Mouse (Mus musculus) T-helper 17 cell (primary cell): ENCODE data around the gene Mgat5.

Experiments
- in situ Hi-C, 2 experiments: fragments of 300-600 bp; cut with MboI, MseI; formaldehyde crosslinking; loops; 1 replicate in 1 of 2; 2 replicates in 1 of 2; pipeline ENCODE4 v1.15.1; 2025; ENCODE audit warnings: high pct_unique_total_duplicates in 2 of 2

Mgat5 gene

GRCm38 (mm10) chr1:127368513-127368912, 163.7 kb downstream of the Mgat5 start:
- in situ Hi-C loops: no loop called here

- in situ Hi-C loops: no loop called here
Measured at GRCm38 (mm10) chr1:127369538-127369937, 164.7 kb downstream of the Mgat5 start.

- in situ Hi-C loops: no loop called here
Measured at GRCm38 (mm10) chr1:127372096-127372495, 167.3 kb downstream of the Mgat5 start.

- in situ Hi-C loops: no loop called here
Measured at GRCm38 (mm10) chr1:127373559-127373958, 168.7 kb downstream of the Mgat5 start.

- in situ Hi-C loops: no loop called here
Measured at GRCm38 (mm10) chr1:127374157-127374556, 169.3 kb downstream of the Mgat5 start.

- in situ Hi-C loops: no loop called here
Measured at GRCm38 (mm10) chr1:127380140-127380539, 175.3 kb downstream of the Mgat5 start.

- in situ Hi-C loops: no loop called here
Measured at GRCm38 (mm10) chr1:127380749-127381501, 176.1 kb downstream of the Mgat5 start.

GRCm38 (mm10) chr1:127383071-127383470, 178.3 kb downstream of the Mgat5 start:
- in situ Hi-C loops: no loop called here

GRCm38 (mm10) chr1:127387226-127387625, 182.4 kb downstream of the Mgat5 start:
- in situ Hi-C loops: no loop called here

- in situ Hi-C loops: no loop called here
Measured at GRCm38 (mm10) chr1:127387661-127388060, 182.8 kb downstream of the Mgat5 start.

- in situ Hi-C loops: no loop called here
Measured at GRCm38 (mm10) chr1:127394716-127395115, 189.9 kb downstream of the Mgat5 start.

- in situ Hi-C loops: no loop called here
Measured at GRCm38 (mm10) chr1:127395724-127396123, 190.9 kb downstream of the Mgat5 start.

GRCm38 (mm10) chr1:127396569-127397349, 191.9 kb downstream of the Mgat5 start:
- in situ Hi-C loops: no loop called here

- in situ Hi-C loops: no loop called here
Measured at GRCm38 (mm10) chr1:127397396-127397795, 192.6 kb downstream of the Mgat5 start.

GRCm38 (mm10) chr1:127398186-127398585, 193.4 kb downstream of the Mgat5 start:
- in situ Hi-C loops: no loop called here

GRCm38 (mm10) chr1:127400198-127400597, 195.4 kb downstream of the Mgat5 start:
- in situ Hi-C loops: no loop called here

GRCm38 (mm10) chr1:127400666-127401065, 195.9 kb downstream of the Mgat5 start:
- in situ Hi-C loops: no loop called here

GRCm38 (mm10) chr1:127404655-127405054, 199.8 kb downstream of the Mgat5 start:
- in situ Hi-C loops: no loop called here

GRCm38 (mm10) chr1:127408957-127409423, 204.2 kb downstream of the Mgat5 start:
- in situ Hi-C loops: no loop called here

GRCm38 (mm10) chr1:127409512-127409911, 204.7 kb downstream of the Mgat5 start:
- in situ Hi-C loops: no loop called here

- in situ Hi-C loops: no loop called here
Measured at GRCm38 (mm10) chr1:127414500-127414899, 209.7 kb downstream of the Mgat5 start.

- in situ Hi-C loops: no loop called here
Measured at GRCm38 (mm10) chr1:127415896-127416295, 211.1 kb downstream of the Mgat5 start.

- in situ Hi-C loops: no loop called here
Measured at GRCm38 (mm10) chr1:127416971-127417370, 212.2 kb downstream of the Mgat5 start.
